ENCODE assay signal across 8 mouse cellular contexts in genomic region chr11:5705972-5706371, GRCm38 (mm10). TPM values are rescaled to one million over a fixed set of nuclear protein-coding genes. Genes with fewer than 3 reads are reported as not detected.
DNase-seq lines count a peak whose midpoint lies in the region; ATAC-seq and TF ChIP-seq lines count a peak whose summit lies in the region.
"Had no signal": no experiment of that assay in that cellular context is flagged by ENCODE, and none has a peak within 500 bp of the region (broad histone marks: within the 10 kb centered on the region; RNA-seq: fewer than 3 reads in every experiment).

No protein-coding gene starts in this region.

- peak overlapping the region; percentile 81 for H3K4me2 ChIP-seq in hindbrain, postnatal 0 days (ENCODE audit: low read depth, low read length)
- peak overlapping the region; percentile 94 for H3K4me2 ChIP-seq in myocyte (ENCODE audit: low read depth)

- H3K36me3 ChIP-seq in embryonic facial prominence, embryonic 10.5 days (replicated peaks), result peaks cover 34% of the 10 kb centered on the region
- peaks cover 8% of the 10 kb centered on the region; the same call in 1 of the 2 replicates for H3K36me3 ChIP-seq in hindbrain, postnatal 0 days (ENCODE audit: insufficient read depth, low read length)
- no peaks in the 10 kb centered on the region for H3K36me3 ChIP-seq in myocyte (ENCODE audit: control insufficient read depth, insufficient read depth)

- H3ac ChIP-seq in myocyte (ENCODE audit: control insufficient read depth, insufficient read length), result no peak overlapping the region

- no peak for DNase-seq in layer of hippocampus, adult 2 months (ENCODE audit: low spot score in 2 of 2)
- DNase-seq in layer of hippocampus, adult 8-10 months (ENCODE audit: low spot score in 2 of 2), result no peak
- DNase-seq in embryonic facial prominence, embryonic 10.5 days (ENCODE audit: low spot score), result no peak
- DNase-seq in hindbrain, postnatal 0 days (ENCODE audit: low spot score), result no peak
- DNase-seq in embryo, embryonic 9.5 days (ENCODE audit: extremely low spot score), result no peak
- no peak for DNase-seq in spleen, adult 18-20 months
- DNase-seq: kidney, postnatal 25 days had no signal

- no peak for ATAC-seq in hindbrain, postnatal 0 days

- peaks cover 14% of the 10 kb centered on the region for H3K4me1 ChIP-seq in embryonic facial prominence, embryonic 10.5 days
- peaks cover 6% of the 10 kb centered on the region; the same call in 1 of the 2 replicates for H3K4me1 ChIP-seq in hindbrain, postnatal 0 days (ENCODE audit: insufficient read depth, low read length)

- H3K79me2 ChIP-seq in myocyte (ENCODE audit: control insufficient read depth, insufficient read depth), result peaks cover 5% of the 10 kb centered on the region

- H3K9ac ChIP-seq in hindbrain, postnatal 0 days (replicated peaks; ENCODE audit: low read length), result no peak overlapping the region; the same call in 1 of the 2 replicates

- no peak overlapping the region for H3K27ac ChIP-seq in layer of hippocampus, adult 2 months
- H3K27ac ChIP-seq in embryonic facial prominence, embryonic 10.5 days (replicated peaks), result no peak overlapping the region
- no peak overlapping the region for H3K27ac ChIP-seq in hindbrain, postnatal 0 days

- no peaks in the 10 kb centered on the region for H3K27me3 ChIP-seq in embryonic facial prominence, embryonic 10.5 days (replicated peaks; ENCODE audit: low read depth, poor library complexity, severe bottlenecking)
- no peaks in the 10 kb centered on the region for H3K27me3 ChIP-seq in hindbrain, postnatal 0 days (ENCODE audit: insufficient read depth, low read length)
- no peaks in the 10 kb centered on the region for H3K27me3 ChIP-seq in myocyte (ENCODE audit: control insufficient read depth, insufficient read depth, insufficient read length)

- H3K9me3 ChIP-seq in embryonic facial prominence, embryonic 10.5 days, result no peaks in the 10 kb centered on the region
- no peaks in the 10 kb centered on the region for H3K9me3 ChIP-seq in hindbrain, postnatal 0 days (ENCODE audit: low read length)

- WGBS in embryonic facial prominence, embryonic 10.5 days, result 95% methylated on average over 9 of the region's 9 CpGs
- 93% methylated on average over 9 of the region's 9 CpGs for WGBS in hindbrain, postnatal 0 days

- H3K4me3 ChIP-seq in layer of hippocampus, adult 2 months, result peak overlapping the region; percentile 99
- H3K4me3 ChIP-seq in embryonic facial prominence, embryonic 10.5 days, result peak overlapping the region; percentile 87
- H3K4me3 ChIP-seq in hindbrain, postnatal 0 days (ENCODE audit: low read length), result peak overlapping the region; percentile 96
- H3K4me3 ChIP-seq in myocyte, result peak overlapping the region; percentile 54

- TF ChIP-seq POLR2A in myocyte (IDR thresholded peaks at IDR 0.05; ENCODE audit: insufficient read length, low read depth), result no peak

- no peak for TF ChIP-seq CTCF in layer of hippocampus, adult 2 months (conservative IDR thresholded peaks at IDR 0.05)
- TF ChIP-seq CTCF in hindbrain, postnatal 0 days (IDR thresholded peaks at IDR 0.05; ENCODE audit: low read depth), result no peak

TF ChIP-seq in myocyte, 11 proteins besides CTCF, POLR2A, EP300 and RAD21:
- TF ChIP-seq E2F4 (IDR thresholded peaks at IDR 0.05; ENCODE audit: insufficient read depth) (no peak), CEBPB (IDR thresholded peaks at IDR 0.05; ENCODE audit: insufficient read depth, poor library complexity, severe bottlenecking) (no peak), SRF (IDR thresholded peaks at IDR 0.05; ENCODE audit: control insufficient read depth, insufficient read length, low read depth) (no peak), POLR2AphosphoS2 (IDR thresholded peaks at IDR 0.05; ENCODE audit: insufficient read length, low read depth) (no peak), TCF12 (IDR thresholded peaks at IDR 0.05; ENCODE audit: insufficient read depth, poor library complexity, severe bottlenecking) (no peak), MYOG (IDR thresholded peaks at IDR 0.05; ENCODE audit: control insufficient read depth in 1 of 3, insufficient read depth in 1 of 3, insufficient read length in 2 of 3, low read depth in 2 of 3) (no peak), REST (IDR thresholded peaks at IDR 0.05; ENCODE audit: insufficient read depth, insufficient read length) (no peak), TCF3 (IDR thresholded peaks at IDR 0.05; ENCODE audit: insufficient read length, low read depth) (no peak), MYOD1 (IDR thresholded peaks at IDR 0.05; ENCODE audit: control insufficient read depth in 1 of 3, insufficient read length in 2 of 3, low read depth in 2 of 3) (no peak), USF1 (IDR thresholded peaks at IDR 0.05; ENCODE audit: low read depth) (no peak), MAX (IDR thresholded peaks at IDR 0.05; ENCODE audit: low read depth) (no peak)

RNA-seq across cellular contexts. Expression of gene Mrps24, which starts 9.5 kb away (rescaled TPM):
- 10 to 100 TPM; 57.3 to 61.4 TPM for total RNA-seq in layer of hippocampus, adult 2 months (2021)
- 10 to 100 TPM; 52.7 to 65.7 (median 61.7) TPM for total RNA-seq in layer of hippocampus, adult 8-10 months (2022)
- polyA plus RNA-seq in embryonic facial prominence, embryonic 10.5 days (2016; fragmentation: Nextera tagmentation; extraction: Ambion mirVana), result 154 and 156 TPM in 2 replicates
- total RNA-seq in hindbrain, postnatal 0 days (2014; rRNA removed), result 53.9 and 56.4 TPM in 2 replicates
- 230 and 234 TPM in 2 replicates for polyA plus RNA-seq in hindbrain, postnatal 0 days (2015; fragmentation: Nextera tagmentation; extraction: Ambion mirVana)
- 139 TPM for polyA plus RNA-seq in myocyte (2012; fragmentation: generic; extraction: Trizol)

RNA-seq across cellular contexts. Expression of gene Urgcp, which starts 56.2 kb away (rescaled TPM):
- total RNA-seq in layer of hippocampus, adult 2 months (2021), result 10 to 100 TPM; 65.3 to 67.2 TPM
- 10 to 100 TPM; 72.1 to 78.9 (median 73.4) TPM for total RNA-seq in layer of hippocampus, adult 8-10 months (2022)
- 18.0 and 19.1 TPM in 2 replicates for polyA plus RNA-seq in embryonic facial prominence, embryonic 10.5 days (2016; fragmentation: Nextera tagmentation; extraction: Ambion mirVana)
- 58.4 and 61.5 TPM in 2 replicates for total RNA-seq in hindbrain, postnatal 0 days (2014; rRNA removed)
- polyA plus RNA-seq in hindbrain, postnatal 0 days (2015; fragmentation: Nextera tagmentation; extraction: Ambion mirVana), result 30.7 and 32.8 TPM in 2 replicates
- 21.3 TPM for polyA plus RNA-seq in myocyte (2012; fragmentation: generic; extraction: Trizol)
